Mouse (Mus musculus): ENCODE data around the gene Ugt1a2. TPM values are rescaled to one million over a fixed set of nuclear protein-coding genes. Genes with fewer than 3 reads are reported as not detected.
A peak's percentile ranks its signal among the peaks of the same experiment; 100 is the strongest.

Gene Ugt1a2
- polyA plus RNA-seq, 1 experiment from 2014 or later = not detected

GRCm38 (mm10) chr1:88232664-88233380 lies 32.4 kb downstream of the Ugt1a2 start:
- H3K36me3 ChIP-seq (replicated peaks; ENCODE audit: control insufficient read depth, insufficient read depth, low read depth, low read length) = no peaks in the 10 kb centered on the region
- no peak overlapping the region for H3K27ac ChIP-seq (replicated peaks; ENCODE audit: low read depth, low read length)
- H3K9ac ChIP-seq (replicated peaks; ENCODE audit: low read length) = no peak overlapping the region
- no peak overlapping the region for H3K4me3 ChIP-seq (ENCODE audit: low read depth, low read length)
- H3K9me3 ChIP-seq (replicated peaks; ENCODE audit: control insufficient read depth, low read length) = peaks cover 91% of the 10 kb centered on the region
- H3K4me2 ChIP-seq (ENCODE audit: low read depth, low read length) = no peak overlapping the region
- DNase-seq (ENCODE audit: low spot score) = no peak
- no peak for ATAC-seq (replicated peaks; ENCODE audit: insufficient number of reproducible peaks, low FRiP score, low TSS enrichment, low read depth)
- no peaks in the 10 kb centered on the region for H3K4me1 ChIP-seq (ENCODE audit: control insufficient read depth, insufficient read depth, low read length)
- WGBS = 56% methylated on average over 3 of the region's 3 CpGs
- H3K27me3 ChIP-seq (ENCODE audit: control insufficient read depth, insufficient read depth, low read length) = no peaks in the 10 kb centered on the region

- H3K4me3 ChIP-seq (ENCODE audit: low read depth, low read length) = no peak overlapping the region
- H3K9ac ChIP-seq (replicated peaks; ENCODE audit: low read length) = no peak overlapping the region
- peaks cover 91% of the 10 kb centered on the region for H3K9me3 ChIP-seq (replicated peaks; ENCODE audit: control insufficient read depth, low read length)
- no peaks in the 10 kb centered on the region for H3K36me3 ChIP-seq (replicated peaks; ENCODE audit: control insufficient read depth, insufficient read depth, low read depth, low read length)
- H3K27me3 ChIP-seq (ENCODE audit: control insufficient read depth, insufficient read depth, low read length) = no peaks in the 10 kb centered on the region
- WGBS = 70% methylated on average over 14 of the region's 14 CpGs
- ATAC-seq (replicated peaks; ENCODE audit: insufficient number of reproducible peaks, low FRiP score, low TSS enrichment, low read depth) = no peak; the same call in 1 of the 2 replicates
- no peaks in the 10 kb centered on the region for H3K4me1 ChIP-seq (ENCODE audit: control insufficient read depth, insufficient read depth, low read length)
- no peak for DNase-seq (ENCODE audit: low spot score)
- H3K4me2 ChIP-seq (ENCODE audit: low read depth, low read length) = no peak overlapping the region
- no peak overlapping the region for H3K27ac ChIP-seq (replicated peaks; ENCODE audit: low read depth, low read length)
These were observed 33.2 kb downstream of the Ugt1a2 start for GRCm38 (mm10) chr1:88233421-88234247.

DNA sequence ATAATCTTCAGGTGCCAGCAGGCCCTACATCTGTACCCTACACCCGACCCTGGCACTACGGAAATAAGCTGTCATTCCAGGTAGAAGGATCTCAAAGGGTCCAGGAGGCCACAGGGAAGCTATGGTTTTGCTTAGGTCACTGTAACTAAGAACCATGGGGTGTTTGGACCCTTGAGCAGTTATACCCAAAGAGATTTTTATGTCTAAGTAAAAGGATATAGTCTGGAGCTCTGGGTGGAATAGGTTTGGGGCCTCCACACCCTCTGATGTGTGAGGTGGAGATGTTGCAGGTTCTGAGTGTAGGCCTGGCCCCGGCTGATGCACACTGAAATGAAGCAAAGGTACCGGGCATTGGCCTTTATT lies 33.8 kb downstream of the Ugt1a2 start:
- ATAC-seq (replicated peaks; ENCODE audit: insufficient number of reproducible peaks, low FRiP score, low TSS enrichment, low read depth) (no peak), DNase-seq (ENCODE audit: low spot score) (no peak)
- peaks cover 94% of the 10 kb centered on the region for H3K9me3 ChIP-seq (replicated peaks; ENCODE audit: control insufficient read depth, low read length)
- WGBS = 70% methylated on average over 4 of the region's 4 CpGs
- no peaks in the 10 kb centered on the region for H3K36me3 ChIP-seq (replicated peaks; ENCODE audit: control insufficient read depth, insufficient read depth, low read depth, low read length)
- H3K4me1 ChIP-seq (ENCODE audit: control insufficient read depth, insufficient read depth, low read length) = no peaks in the 10 kb centered on the region
- H3K9ac ChIP-seq (replicated peaks; ENCODE audit: low read length) = no peak overlapping the region
- no peak overlapping the region for H3K27ac ChIP-seq (replicated peaks; ENCODE audit: low read depth, low read length)
- H3K4me3 ChIP-seq (ENCODE audit: low read depth, low read length) = no peak overlapping the region
- H3K4me2 ChIP-seq (ENCODE audit: low read depth, low read length) = no peak overlapping the region
- no peaks in the 10 kb centered on the region for H3K27me3 ChIP-seq (ENCODE audit: control insufficient read depth, insufficient read depth, low read length)

- ATAC-seq (replicated peaks; ENCODE audit: insufficient number of reproducible peaks, low FRiP score, low TSS enrichment, low read depth) (no peak), DNase-seq (ENCODE audit: low spot score) (no peak)
- Histone ChIP-seq H3K9me3 (replicated peaks; ENCODE audit: control insufficient read depth, low read length) (peaks cover 95% of the 10 kb centered on the region), H3K4me3 (ENCODE audit: low read depth, low read length) (no peak overlapping the region), H3K36me3 (replicated peaks; ENCODE audit: control insufficient read depth, insufficient read depth, low read depth, low read length) (no peaks in the 10 kb centered on the region), H3K27ac (replicated peaks; ENCODE audit: low read depth, low read length) (no peak overlapping the region), H3K9ac (replicated peaks; ENCODE audit: low read length) (no peak overlapping the region), H3K27me3 (ENCODE audit: control insufficient read depth, insufficient read depth, low read length) (no peaks in the 10 kb centered on the region), H3K4me2 (ENCODE audit: low read depth, low read length) (no peak overlapping the region), H3K4me1 (ENCODE audit: control insufficient read depth, insufficient read depth, low read length) (no peaks in the 10 kb centered on the region)
- 46% methylated on average over 5 of the region's 5 CpGs for WGBS
These were observed 34.2 kb downstream of the Ugt1a2 start for GRCm38 (mm10) chr1:88234646-88235045.

- Histone ChIP-seq H3K9me3 (replicated peaks; ENCODE audit: control insufficient read depth, low read length) (peaks cover 94% of the 10 kb centered on the region), H3K4me3 (ENCODE audit: low read depth, low read length) (no peak overlapping the region), H3K9ac (replicated peaks; ENCODE audit: low read length) (no peak overlapping the region), H3K4me2 (ENCODE audit: low read depth, low read length) (no peak overlapping the region), H3K27ac (replicated peaks; ENCODE audit: low read depth, low read length) (no peak overlapping the region), H3K36me3 (replicated peaks; ENCODE audit: control insufficient read depth, insufficient read depth, low read depth, low read length) (no peaks in the 10 kb centered on the region), H3K4me1 (ENCODE audit: control insufficient read depth, insufficient read depth, low read length) (no peaks in the 10 kb centered on the region), H3K27me3 (ENCODE audit: control insufficient read depth, insufficient read depth, low read length) (no peaks in the 10 kb centered on the region)
- no peak for DNase-seq (ENCODE audit: low spot score)
- ATAC-seq (replicated peaks; ENCODE audit: insufficient number of reproducible peaks, low FRiP score, low TSS enrichment, low read depth) = 0 out of 2 replicates have a peak, but pooled peaks have one; percentile 5
- WGBS = 63% methylated on average over 11 of the region's 11 CpGs
These were observed 34.9 kb downstream of the Ugt1a2 start for GRCm38 (mm10) chr1:88235046-88235893.

DNA sequence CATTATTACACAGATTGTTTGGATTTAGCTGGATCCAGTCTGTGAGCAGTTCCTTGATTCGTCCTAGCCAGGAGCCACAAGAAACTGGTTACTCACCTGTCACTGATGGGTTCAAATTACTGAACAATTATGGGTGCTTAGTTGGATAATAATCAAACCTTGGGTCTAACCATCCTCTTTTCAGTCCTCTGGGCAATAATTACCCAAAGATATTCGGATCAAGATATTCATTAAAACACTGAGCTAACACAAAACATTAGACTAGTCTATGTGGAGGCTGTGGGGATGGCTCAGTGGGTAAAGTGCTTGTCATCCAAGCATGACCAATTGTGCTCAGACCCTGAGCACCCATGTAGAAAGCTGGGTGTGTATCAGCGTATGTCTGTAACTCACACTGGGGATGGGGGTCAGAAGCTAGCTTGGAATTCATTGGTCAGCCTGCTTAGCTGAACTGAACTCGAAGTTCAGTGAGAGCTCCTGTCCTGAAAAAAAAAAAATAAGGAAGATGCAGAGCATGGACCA lies 35.6 kb downstream of the Ugt1a2 start:
- Histone ChIP-seq H3K9ac (replicated peaks; ENCODE audit: low read length) (no peak overlapping the region), H3K27me3 (ENCODE audit: control insufficient read depth, insufficient read depth, low read length) (no peaks in the 10 kb centered on the region), H3K4me1 (ENCODE audit: control insufficient read depth, insufficient read depth, low read length) (no peaks in the 10 kb centered on the region), H3K4me3 (ENCODE audit: low read depth, low read length) (no peak overlapping the region), H3K36me3 (replicated peaks; ENCODE audit: control insufficient read depth, insufficient read depth, low read depth, low read length) (no peaks in the 10 kb centered on the region), H3K27ac (replicated peaks; ENCODE audit: low read depth, low read length) (no peak overlapping the region), H3K4me2 (ENCODE audit: low read depth, low read length) (no peak overlapping the region), H3K9me3 (replicated peaks; ENCODE audit: control insufficient read depth, low read length) (peaks cover 94% of the 10 kb centered on the region)
- ATAC-seq (replicated peaks; ENCODE audit: insufficient number of reproducible peaks, low FRiP score, low TSS enrichment, low read depth) = no peak
- 63% methylated on average over 4 of the region's 4 CpGs for WGBS
- no peak for DNase-seq (ENCODE audit: low spot score)

GRCm38 (mm10) chr1:88237311-88237710 lies 36.9 kb downstream of the Ugt1a2 start:
- DNase-seq (ENCODE audit: low spot score) (no peak), ATAC-seq (replicated peaks; ENCODE audit: insufficient number of reproducible peaks, low FRiP score, low TSS enrichment, low read depth) (no peak)
- Histone ChIP-seq H3K36me3 (replicated peaks; ENCODE audit: control insufficient read depth, insufficient read depth, low read depth, low read length) (no peaks in the 10 kb centered on the region), H3K27ac (replicated peaks; ENCODE audit: low read depth, low read length) (no peak overlapping the region), H3K4me2 (ENCODE audit: low read depth, low read length) (no peak overlapping the region), H3K9me3 (replicated peaks; ENCODE audit: control insufficient read depth, low read length) (peaks cover 89% of the 10 kb centered on the region), H3K27me3 (ENCODE audit: control insufficient read depth, insufficient read depth, low read length) (no peaks in the 10 kb centered on the region), H3K9ac (replicated peaks; ENCODE audit: low read length) (no peak overlapping the region), H3K4me1 (ENCODE audit: control insufficient read depth, insufficient read depth, low read length) (no peaks in the 10 kb centered on the region), H3K4me3 (ENCODE audit: low read depth, low read length) (no peak overlapping the region)
- WGBS = 81% methylated on average over 5 of the region's 5 CpGs
